Mouse (Mus musculus) urinary bladder, adult 18-20 months (tissue): Measurements from ENCODE around the gene Clint1.

Experiments used
- DNase-seq, 2 experiments: peaks; one replicate each; pipeline ENCODE4 v3.0.0; 2022; ENCODE audit warnings: low spot score in 2 of 2, mixed read lengths in 2 of 2

Clint1 gene

DNA sequence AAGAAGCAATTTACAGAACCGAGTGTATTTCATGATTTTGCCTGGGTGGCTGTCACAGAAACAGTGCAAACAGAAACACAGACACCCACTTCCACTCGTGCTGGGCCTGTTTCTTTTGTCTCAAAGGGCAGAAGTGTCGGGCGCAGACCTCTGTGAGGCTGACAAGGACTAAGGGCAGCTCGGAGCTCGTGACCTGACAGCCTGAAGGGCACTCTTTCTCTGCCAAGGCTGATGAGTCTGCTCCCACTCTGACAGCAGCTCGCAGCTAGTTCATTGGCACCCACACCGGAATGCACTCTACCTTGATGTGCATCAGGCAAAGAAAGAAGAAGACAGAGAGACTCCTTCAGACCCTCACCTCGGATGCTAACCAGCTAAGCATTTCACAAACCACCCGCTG is 77.7 kb downstream of the Clint1 start:
- DNase-seq: no peak

DNA sequence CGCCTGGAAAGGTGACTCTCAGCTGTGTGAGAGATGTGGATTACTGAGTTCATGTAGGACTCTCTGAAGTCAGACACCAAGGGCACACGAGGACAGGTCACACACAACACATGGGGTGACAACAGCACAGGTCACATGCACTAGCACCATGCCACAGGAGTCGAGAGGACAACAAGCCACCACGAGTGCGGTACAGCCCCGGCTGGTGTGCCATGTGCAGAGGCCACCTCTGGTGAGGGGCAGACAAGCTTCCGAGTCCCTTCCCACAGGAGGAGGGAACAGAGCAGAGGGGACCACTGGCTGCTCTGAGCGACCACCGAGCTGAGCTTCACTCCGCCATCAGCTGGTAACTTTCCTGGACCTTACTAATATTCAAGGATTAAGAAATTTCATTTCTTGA is 80.9 kb downstream of the Clint1 start:
- no peak for DNase-seq

DNA sequence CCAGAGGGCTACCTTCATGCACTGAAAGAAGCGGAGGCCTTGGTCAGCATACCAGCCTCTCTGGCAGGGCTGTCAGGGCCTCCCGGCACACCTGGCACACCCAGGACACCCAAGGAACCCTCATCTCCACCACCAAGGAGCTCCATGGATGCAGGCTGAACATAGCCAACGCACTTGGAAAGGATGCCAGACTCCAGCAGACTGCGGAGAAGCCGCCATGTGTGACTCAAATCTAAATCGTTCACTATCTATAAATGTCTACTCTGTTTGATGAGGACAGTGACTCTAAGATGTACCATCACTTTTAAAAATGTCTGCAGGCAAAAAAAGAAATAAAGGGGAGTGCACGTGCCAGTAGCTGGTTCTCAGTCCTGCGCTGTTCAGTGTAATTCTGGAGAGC is 85.6 kb downstream of the Clint1 start:
- no peak for DNase-seq

DNA sequence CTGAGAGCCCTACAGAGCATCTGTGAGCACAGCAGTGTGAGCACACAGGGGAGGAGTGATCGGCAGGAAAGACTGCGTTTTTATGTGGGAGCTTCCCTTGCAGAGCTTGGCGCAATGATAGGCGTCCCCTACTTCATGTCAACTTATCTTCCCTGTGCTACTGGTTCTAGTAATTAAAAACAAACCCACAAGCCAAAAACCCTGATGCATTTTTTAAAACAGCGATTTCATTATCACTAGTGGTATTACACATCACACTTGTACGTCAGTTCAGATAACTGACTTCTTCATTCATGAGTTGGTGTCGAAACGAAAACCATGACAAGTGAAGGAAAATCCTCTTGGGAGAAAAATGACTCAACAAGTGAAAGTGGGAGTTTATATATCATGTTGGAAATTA is 87.1 kb downstream of the Clint1 start:
- DNase-seq: no peak

DNA sequence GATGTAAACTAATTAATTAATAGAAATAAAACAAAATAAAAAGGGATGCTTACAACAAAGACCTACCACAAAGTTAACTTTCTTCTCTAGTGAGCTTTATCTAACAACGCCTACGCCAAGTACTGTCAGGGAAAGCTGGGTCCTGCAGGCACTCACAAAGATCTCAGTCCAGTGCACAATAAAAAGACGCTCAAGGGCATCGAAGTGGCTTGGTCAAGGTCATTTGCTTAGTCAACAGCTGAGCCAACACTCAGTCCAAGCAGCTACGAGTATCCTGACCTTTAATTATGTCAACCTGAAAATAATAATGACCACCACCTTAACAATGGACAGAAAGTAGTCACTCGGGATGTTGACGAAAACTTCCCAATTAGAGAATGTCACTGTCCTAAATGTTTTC is 90.4 kb downstream of the Clint1 start:
- DNase-seq: no peak

DNA sequence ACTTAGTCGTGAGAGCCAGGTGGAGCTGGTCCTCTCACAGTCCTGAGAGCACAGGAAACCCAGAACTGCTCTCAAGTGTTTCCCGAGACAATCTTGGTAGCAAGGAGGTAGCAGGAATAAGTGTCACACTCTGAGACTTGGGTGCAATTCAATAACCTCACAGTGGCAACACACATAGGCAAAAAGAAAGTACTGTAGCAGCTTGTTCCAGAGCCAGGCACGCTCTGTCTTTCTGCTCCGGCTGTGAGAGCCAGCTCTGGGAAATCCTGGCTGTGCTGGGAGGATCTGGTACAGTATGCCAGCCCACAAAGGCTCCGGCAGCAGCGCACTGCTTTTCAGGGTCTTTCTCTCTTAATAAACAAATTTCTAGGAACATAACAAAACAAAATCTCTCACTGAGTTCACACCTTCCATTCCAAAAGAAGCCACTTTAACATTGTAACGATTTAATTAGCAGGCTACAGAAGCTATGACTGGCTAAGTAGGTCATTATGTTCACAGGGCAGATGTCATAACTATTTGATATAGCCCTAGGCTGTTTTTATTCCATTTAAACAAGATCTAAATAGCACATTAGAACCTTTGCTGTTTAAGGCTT is 91.4 kb downstream of the Clint1 start:
- DNase-seq: no peak

DNA sequence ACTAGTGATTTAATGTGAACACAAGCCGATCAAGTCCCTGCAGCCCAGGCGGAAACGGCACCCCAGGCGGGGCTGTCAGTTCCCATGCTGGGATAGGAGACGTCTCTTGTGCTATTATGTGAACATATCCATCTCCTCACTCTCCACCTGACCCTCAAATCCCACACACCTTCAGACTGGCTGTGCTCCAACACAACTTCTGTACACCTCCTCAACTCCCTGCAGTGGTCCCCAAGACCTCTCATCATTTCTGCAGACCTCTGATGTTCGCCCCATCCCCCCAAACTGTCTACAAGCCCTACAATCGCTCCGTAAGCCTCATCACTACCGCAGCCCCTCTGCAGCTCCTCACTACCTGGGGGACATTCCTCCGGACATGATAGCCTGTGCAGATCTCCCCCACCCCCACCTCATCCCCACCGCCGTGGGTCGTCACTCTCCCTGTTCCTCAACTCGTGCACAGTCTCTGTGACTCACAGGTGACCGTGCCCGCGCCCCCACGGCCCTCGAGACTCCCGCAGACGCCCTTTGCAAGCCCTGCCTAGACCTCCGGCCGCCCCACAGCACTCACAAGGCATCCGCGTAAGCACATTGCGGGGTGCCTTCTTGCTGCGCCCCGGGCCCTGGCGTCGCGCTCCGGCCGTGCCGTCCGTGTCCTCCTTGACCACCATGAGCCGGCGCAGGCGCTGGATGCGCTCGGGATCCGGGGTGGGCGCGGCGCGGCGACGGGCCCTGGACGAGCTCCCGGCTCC is 92.2 kb downstream of the Clint1 start:
- DNase-seq: peak in 1 of 2 experiments; percentile 19

DNA sequence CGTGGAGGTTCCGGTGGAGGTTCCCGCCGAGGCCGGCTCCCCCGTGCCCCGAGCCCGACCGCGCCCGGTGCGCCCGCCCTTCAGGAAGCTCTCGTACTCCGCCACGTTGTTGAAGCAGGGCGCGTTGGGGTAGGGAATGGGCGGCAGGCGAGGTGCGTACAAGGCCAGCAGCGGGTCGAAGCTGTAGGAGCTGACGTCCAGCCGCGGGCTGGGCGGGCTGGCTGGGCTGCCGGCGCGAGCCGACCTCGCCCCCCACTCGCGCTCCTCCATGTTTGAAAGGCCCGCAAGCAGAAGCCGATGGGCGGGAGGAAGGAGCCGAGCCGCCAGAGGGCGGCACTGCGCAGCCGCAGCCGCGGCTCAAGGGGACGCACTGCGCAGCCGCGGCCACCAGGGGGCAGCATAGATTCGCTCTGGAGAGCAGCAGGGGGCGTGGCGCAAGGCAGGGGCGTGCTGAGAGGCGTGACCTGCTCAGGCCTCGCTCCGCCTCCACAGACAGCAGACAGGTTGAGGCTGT is 92.8 kb downstream of the Clint1 start, which contains the start of gene Lsm11:
Gene Lsm11, minus strand, starts transcription at position 293 of the 514 bp plus-strand sequence.
- DNase-seq: peak; percentile 94 to 99

DNA sequence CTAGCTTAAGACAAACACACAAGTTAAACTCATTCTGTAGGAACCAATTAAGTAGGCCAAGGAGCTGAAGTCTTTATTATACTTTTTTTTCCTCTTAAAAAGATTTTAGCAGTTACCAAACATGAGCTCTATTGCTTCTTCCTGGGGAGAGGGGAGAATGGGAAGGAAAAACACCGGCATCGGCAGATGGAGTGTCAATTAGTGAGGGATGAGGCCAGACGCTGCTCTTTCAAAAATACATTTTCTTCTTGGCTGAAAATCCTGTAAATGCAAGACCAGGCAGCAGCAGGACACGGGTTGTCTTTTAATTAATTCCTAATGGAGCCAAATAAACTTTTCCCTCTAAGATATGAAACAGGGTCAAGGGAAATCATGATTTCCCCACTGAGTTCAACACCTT is 94.9 kb downstream of the Clint1 start:
- DNase-seq: no peak

DNA sequence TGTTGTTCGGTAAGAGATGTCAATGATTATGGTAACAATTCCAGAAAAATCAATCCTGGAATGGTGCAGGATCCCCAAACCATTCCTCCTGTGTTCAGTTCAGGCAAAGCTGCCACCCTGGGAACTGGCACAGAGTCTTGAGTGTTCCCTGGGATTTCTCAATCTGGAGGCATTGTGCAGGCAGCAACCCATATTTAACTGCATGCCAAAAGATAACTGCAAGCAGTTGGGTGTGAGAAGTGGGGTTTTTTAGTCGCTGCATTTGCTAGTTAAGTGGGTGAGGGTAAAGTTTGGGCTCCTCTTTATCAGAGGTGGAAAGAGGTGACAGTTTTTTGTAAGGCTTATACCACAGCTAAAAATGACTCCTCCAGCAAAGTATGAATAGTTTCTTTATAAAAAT is 95.6 kb downstream of the Clint1 start:
- DNase-seq: no peak

DNA sequence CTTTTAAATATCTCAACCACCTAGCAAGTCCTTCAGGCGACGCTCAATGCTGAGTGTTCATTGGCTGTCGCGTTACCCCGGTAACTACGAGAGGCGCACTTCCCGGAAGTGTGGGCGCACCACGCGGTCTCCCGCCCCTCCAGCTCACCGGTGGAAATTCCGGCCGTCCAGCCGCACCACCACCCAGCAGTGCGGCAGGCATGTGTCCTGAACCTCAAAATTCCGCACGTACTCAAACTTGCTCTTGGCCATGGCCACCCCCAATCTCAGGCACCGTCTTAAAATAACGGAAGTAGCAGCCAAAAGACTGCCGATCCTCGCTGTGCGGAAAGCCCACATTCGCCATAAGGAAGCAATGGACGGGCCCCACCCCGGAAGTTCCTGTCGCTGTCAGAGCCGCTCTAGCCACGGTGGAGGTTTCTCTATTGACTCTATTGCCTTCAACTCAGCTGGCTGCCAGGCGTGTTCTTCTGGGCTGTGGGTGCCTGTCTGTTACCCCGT is 103.3 kb downstream of the Clint1 start, which contains the start of gene Thg1l:
Gene Thg1l, minus strand, starts transcription at position 368 of the 501 bp plus-strand sequence.
- DNase-seq: peak; percentile 85 to 88

DNA sequence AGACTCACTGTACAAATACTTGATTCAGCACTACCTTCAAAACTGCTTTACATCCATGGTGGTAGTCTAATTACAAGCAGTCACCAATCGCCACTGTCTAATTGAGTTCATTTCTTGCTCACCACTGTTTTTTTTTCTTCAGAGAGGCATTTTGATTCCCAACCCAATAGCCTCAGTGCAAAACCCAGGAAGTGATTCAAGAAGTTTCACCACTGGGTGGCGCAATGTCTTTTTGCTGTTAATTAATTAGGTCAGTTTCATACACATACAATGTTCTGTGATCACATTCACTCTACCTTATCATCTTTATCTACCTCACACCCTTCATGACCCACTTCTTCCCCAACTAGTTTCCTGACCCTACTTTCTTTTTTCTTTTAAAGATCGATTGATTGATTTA is 107.7 kb downstream of the Clint1 start:
- DNase-seq: no peak

DNA sequence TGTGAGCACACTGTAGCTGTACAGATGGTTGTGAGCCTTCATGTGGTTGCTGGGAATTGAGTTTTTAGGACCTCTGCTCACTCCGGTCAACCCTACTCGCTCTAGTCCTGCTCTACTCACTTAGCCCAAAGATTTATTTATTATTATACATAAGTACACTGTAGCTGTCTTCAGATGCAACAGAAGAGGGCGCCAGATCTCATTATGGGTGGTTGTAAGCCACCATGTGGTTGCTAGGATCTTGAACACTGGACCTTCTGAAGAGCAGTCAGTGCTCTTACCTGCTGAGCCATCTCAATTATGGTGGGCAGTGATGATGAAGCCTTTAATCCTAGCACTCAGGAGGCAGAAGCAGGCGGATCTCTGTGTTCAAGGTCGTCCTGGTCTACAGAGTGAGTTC is 108.2 kb downstream of the Clint1 start:
- DNase-seq: no peak
